Mouse (Mus musculus) megakaryocyte, embryonic 14.5 days (primary cell): Measurements from ENCODE around the gene Dolk. TPM values are rescaled to one million over a fixed set of nuclear protein-coding genes. Genes with fewer than 3 reads are reported as not detected.
A peak's percentile ranks its signal among the peaks of the same experiment; 100 is the strongest.

Experiments
- H3K27me3 ChIP-seq: replicated peaks from 2 replicates; pipeline ENCODE3; 2012; ENCODE audit warnings: inconsistent platforms
- H3K36me3 ChIP-seq: replicated peaks from 2 replicates; pipeline ENCODE3; 2012; ENCODE audit warnings: low read length, inconsistent platforms, mixed read lengths
- H3K4me1 ChIP-seq: 2 replicates; pipeline ENCODE4 v1.6.1; 2012; ENCODE audit warnings: inconsistent platforms
- H3K4me3 ChIP-seq: replicated peaks from 2 replicates; pipeline ENCODE3; 2012; ENCODE audit warnings: moderate library complexity, mild to moderate bottlenecking, inconsistent platforms
- H3K9me3 ChIP-seq: 2 replicates; pipeline ENCODE4 v1.6.1; 2012; ENCODE audit warnings: inconsistent platforms
- FLI1 ChIP-seq: IDR thresholded peaks from 2 replicates; pipeline ENCODE4 v1.6.1; 2012; ENCODE audit warnings: low read length, inconsistent platforms, mixed read lengths
- GATA1 ChIP-seq: IDR thresholded peaks from 3 replicates; pipeline ENCODE4 v1.6.1; 2012; ENCODE audit warnings: mixed read lengths, low read length, inconsistent platforms, borderline replicate concordance
- polyA plus RNA-seq: library from polyadenylated mRNA; stranded (reverse); fragments of >175 nt; gene quantifications from 2 replicates; pipeline ENCODE4 v1.2.3, GENCODE M21; 2012; ENCODE audit warnings: low replicate concordance; ENCODE audit not compliant: insufficient read depth

Dolk gene
- polyA plus RNA-seq, 1 experiment, result 7.1 TPM

DNA sequence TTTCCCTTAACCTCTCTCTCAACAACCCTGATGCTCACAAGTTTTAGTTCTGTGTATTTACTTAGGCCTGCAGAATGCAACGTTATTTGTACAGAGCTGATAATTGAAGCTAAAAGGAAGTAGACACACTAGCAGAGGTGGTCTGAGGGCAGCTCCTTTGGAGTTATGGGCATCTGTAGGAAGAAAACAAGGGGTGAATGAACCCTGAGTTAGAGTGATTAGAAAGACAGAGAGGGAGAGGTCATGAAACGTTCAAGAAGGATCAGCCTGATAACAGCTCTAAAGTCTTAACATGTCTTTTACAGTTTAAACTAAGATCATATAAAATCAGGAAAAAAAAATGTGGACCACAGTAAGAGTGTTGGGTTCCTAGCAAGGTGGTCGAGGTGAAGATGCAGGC is 23.2 kb upstream of the Dolk start:
- Histone ChIP-seq H3K9me3 (no peaks in the 10 kb centered on the region), H3K4me3 (no peak overlapping the region), H3K36me3 (peaks cover 97% of the 10 kb centered on the region), H3K4me1 (no peaks in the 10 kb centered on the region), H3K27me3 (no peaks in the 10 kb centered on the region)
- TF ChIP-seq GATA1 (no peak), FLI1 (no peak)

DNA sequence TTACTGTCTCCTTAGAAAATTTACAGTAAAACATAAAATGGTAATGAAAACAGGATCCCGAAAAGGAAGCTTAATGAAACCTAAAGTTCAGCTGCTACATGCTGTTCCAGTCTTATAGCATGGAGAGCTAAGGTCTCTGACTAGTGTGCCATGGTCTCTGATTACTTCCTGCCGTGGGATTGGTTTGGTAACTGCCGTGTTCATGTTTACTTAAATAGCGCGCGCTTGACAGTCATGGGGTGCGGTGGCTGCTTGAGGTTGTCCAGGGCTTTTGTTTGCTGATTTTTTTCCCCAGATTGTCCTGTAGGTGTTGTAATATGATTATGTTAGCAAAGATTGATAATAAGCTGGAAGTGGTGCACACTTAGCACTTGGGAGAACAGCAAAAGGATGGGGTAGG is 20.0 kb upstream of the Dolk start:
- Histone ChIP-seq H3K4me1 (no peaks in the 10 kb centered on the region), H3K36me3 (peaks cover 98% of the 10 kb centered on the region), H3K27me3 (no peaks in the 10 kb centered on the region), H3K9me3 (no peaks in the 10 kb centered on the region), H3K4me3 (no peak overlapping the region)
- no peak for TF ChIP-seq GATA1
- TF ChIP-seq FLI1, result no peak

DNA sequence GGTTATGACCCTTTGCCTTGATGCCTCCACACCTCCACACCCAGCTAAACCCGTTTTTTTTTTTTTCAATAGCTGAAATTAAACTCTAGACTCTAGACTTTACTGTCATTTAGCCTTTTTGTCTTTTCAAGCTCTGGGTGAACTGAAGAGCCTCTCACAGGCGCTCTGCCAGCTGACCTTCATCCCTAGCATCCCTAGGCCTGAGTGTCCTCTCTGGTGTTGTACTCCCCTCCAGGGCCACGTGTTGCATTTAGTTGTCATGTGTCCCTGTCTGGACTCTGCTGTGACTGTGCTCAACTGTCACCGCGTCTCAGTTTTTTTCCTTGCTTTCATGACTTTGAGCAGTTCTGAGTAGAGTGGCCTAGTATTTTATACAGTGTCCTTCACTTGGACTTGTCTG is 13.8 kb upstream of the Dolk start:
- Histone ChIP-seq H3K9me3 (no peaks in the 10 kb centered on the region), H3K4me1 (no peaks in the 10 kb centered on the region), H3K36me3 (peaks cover 81% of the 10 kb centered on the region), H3K4me3 (no peak overlapping the region), H3K27me3 (no peaks in the 10 kb centered on the region)
- TF ChIP-seq GATA1 (no peak), FLI1 (no peak)

DNA sequence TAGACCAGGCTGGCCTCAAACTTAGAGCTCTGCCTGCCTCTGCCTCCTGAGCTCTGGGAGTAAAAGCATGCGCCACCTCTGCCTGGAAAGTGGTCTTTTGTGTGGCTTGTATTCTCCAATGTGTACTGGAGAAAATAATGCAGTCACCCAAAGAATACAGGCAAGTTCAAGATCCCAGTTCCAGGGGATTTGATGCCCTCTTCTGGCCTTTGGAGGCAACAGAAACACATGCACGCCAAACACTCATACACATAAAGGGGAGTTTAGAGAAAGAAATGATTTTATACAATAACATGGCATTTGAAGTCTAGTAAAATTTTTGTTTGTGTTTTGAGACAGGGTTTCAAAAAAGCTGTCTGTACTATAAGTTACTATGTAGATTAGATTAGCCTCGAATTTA is 13.4 kb upstream of the Dolk start:
- no peaks in the 10 kb centered on the region for H3K4me1 ChIP-seq
- H3K9me3 ChIP-seq, result no peaks in the 10 kb centered on the region
- no peak for TF ChIP-seq FLI1
- no peak for TF ChIP-seq GATA1
- H3K27me3 ChIP-seq, result no peaks in the 10 kb centered on the region
- no peak overlapping the region for H3K4me3 ChIP-seq
- peaks cover 76% of the 10 kb centered on the region for H3K36me3 ChIP-seq

DNA sequence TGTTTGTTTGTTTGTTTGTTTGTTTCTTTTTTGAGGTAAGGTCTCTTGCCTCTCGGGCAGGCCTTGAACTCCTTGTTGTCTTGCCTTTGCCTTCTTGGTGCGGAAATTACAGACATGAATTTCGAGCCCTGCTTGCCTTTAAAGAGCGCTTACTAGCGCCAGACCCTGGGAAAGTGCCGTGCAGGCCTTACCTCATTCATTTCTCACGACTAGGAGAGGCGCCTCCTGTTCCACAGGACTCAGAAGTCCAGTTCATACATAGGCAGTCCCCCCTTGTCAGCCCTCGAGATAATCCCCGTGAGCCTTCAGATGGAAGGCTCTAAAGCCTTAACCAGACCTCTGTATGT is 866 bp upstream of the Dolk start:
- Histone ChIP-seq H3K9me3 (no peaks in the 10 kb centered on the region), H3K4me3 (peak overlapping the region; percentile 99), H3K4me1 (peaks cover 56% of the 10 kb centered on the region), H3K36me3 (peaks cover 32% of the 10 kb centered on the region), H3K27me3 (no peaks in the 10 kb centered on the region)
- no peak for TF ChIP-seq FLI1
- TF ChIP-seq GATA1, result no peak

DNA sequence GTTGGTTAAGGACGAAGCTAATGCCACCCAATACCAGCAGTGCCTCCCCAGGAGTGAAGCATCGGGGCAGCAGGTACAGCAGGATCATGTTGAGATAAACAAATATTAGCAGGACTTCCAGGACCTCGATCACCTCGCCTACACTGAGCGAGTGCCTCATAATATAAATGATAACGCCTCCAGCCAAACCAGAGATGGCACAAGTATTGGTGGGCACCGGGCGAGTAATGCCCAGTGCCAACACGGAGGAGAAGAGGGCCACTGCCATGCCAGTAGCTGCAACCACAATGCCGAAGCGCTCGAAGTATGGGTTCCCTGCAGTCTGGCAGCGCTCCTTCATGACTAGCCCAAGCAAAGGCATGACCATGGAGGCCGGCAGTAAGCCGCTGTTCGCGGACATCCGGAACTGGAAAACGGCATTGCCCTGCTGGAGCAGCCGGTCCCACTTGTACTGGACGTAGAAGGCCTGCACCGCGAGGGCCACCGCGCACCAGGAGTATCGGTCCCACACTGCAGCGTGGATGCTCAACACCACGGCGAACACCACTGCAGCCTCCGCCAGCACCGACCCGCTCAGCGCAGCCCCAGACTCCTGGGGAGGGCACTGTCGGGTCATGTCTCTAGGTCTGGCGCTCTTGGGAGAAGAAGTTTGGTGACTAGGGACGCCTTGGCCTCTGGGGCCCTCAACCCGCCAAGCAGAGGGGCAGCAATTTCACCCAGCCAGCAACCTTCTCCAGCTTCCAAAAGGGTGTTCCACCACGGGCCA is 535 bp downstream of the Dolk start:
- Histone ChIP-seq H3K27me3 (no peaks in the 10 kb centered on the region), H3K4me1 (peaks cover 52% of the 10 kb centered on the region), H3K4me3 (peak overlapping the region; percentile 99), H3K36me3 (peaks cover 23% of the 10 kb centered on the region), H3K9me3 (no peaks in the 10 kb centered on the region)
- TF ChIP-seq FLI1 (no peak), GATA1 (no peak)

DNA sequence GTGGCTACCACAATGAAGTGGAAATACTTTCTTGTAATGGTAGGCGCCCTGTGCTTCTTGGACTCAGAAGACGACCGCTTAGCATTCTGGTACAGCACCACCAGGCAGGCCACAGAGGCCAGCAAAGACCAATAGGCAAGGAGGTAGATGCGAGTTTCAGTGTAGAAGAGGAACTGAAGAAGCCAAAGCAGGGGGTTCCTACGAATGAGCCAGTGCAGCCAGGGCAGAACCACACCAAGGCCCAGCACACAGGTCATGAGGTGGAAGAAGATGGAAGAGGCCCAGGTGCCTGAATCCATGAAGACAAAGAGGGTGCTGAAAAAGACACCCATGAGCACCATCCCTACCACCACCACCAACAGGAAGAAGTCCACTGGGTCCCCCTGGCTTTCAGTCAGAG is 1.1 kb downstream of the Dolk start:
- Histone ChIP-seq H3K27me3 (no peaks in the 10 kb centered on the region), H3K9me3 (no peaks in the 10 kb centered on the region), H3K36me3 (peaks cover 21% of the 10 kb centered on the region), H3K4me1 (peaks cover 47% of the 10 kb centered on the region), H3K4me3 (peak overlapping the region; percentile 99)
- TF ChIP-seq FLI1 (no peak), GATA1 (no peak)

DNA sequence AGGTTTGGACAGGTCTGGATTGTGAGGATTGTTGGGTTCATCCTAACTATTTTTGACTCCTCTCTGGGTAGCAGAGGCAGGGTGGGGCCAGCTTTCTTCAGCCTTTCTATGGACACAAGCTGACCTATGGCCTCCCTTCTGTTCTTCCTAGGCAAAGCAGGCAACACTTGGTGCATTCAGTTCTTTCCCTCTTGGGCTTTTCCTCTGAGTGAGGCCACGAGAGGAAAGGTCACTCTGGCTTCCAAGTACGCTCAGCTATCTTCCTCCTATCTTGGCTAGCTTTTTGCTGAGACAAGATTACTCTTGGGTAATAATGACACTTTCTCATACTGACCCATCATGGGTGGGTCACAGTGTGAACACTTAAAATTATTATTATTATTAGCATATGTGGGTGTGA is 2.9 kb downstream of the Dolk start:
- Histone ChIP-seq H3K9me3 (no peaks in the 10 kb centered on the region), H3K4me3 (no peak overlapping the region), H3K27me3 (no peaks in the 10 kb centered on the region), H3K36me3 (peaks cover 23% of the 10 kb centered on the region), H3K4me1 (peaks cover 45% of the 10 kb centered on the region)
- TF ChIP-seq GATA1 (no peak), FLI1 (no peak)

DNA sequence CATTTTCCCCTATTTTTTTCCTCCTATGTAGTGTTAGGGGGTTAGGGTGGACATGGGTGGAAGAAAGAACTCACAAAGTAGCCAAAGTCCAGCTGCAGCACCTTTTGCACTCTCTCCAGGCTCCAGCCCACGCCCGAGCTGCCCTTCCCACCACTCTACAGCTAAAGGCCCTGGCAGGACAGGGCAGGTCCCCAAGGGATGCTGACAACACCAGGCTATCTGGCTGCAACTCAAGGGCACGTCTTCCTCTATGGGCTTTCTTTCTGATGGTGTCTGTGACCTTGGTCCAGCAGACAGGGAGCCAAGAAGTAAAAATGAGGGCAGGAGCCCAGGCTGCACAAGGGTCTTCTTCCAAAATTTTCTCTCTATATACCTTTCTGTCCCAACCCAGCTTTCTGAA is 4.5 kb downstream of the Dolk start:
- no peaks in the 10 kb centered on the region for H3K9me3 ChIP-seq
- H3K4me1 ChIP-seq, result peaks cover 31% of the 10 kb centered on the region
- no peaks in the 10 kb centered on the region for H3K27me3 ChIP-seq
- TF ChIP-seq GATA1 (no peak), FLI1 (no peak)
- H3K4me3 ChIP-seq, result no peak overlapping the region
- peaks cover 32% of the 10 kb centered on the region for H3K36me3 ChIP-seq

DNA sequence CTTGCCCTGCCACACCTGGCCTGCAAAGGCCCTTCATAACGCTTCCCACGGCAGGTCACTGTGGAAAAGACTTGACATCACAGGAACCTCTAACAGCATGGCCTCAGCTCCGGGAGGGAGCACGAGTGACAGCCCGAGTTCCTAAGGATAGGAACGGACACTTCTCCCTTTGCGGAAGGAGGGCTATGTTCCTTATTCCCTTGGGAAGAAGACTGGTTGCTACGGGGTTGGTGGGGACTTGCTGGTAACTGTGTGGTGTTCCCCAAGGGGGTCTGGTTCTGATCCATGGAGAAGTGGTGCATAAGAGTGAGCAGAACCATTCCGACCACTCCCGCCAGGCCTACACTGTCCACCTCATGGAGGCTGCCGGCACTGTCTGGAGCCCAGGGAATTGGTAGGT is 5.4 kb downstream of the Dolk start, which contains the start of gene Gm28038:
Gene Gm28038, plus strand, starts transcription at position 301 of the 400 bp plus-strand sequence.
- Histone ChIP-seq H3K4me1 (peaks cover 28% of the 10 kb centered on the region), H3K27me3 (no peaks in the 10 kb centered on the region), H3K9me3 (no peaks in the 10 kb centered on the region), H3K4me3 (no peak within 1 kb of the TSS), H3K36me3 (peaks cover 32% of the 10 kb centered on the region)
- TF ChIP-seq GATA1, result no peak
- TF ChIP-seq FLI1, result no peak
